Mouse (Mus musculus): ENCODE measurements around the gene Smco4.
"Not testable (repeated sequence)": the region's sequence is repeated elsewhere in the genome, so short reads cannot be mapped to it uniquely, and the experiment has no call there.

Gene Smco4

GRCm38 (mm10) chr9:15493235-15493924 is at the start of gene Smco4:
Gene Smco4, plus strand, starts transcription at chr9:15493432.
- DNase-seq (ENCODE audit: low read depth, low spot score), result peak; percentile 46

GRCm38 (mm10) chr9:15447397-15447796 is 45.8 kb upstream of the Smco4 start:
- DNase-seq (ENCODE audit: low read depth, low spot score), result no peak

GRCm38 (mm10) chr9:15450921-15451320 is 42.3 kb upstream of the Smco4 start:
- DNase-seq (ENCODE audit: low read depth, low spot score), result no peak

GRCm38 (mm10) chr9:15472256-15472655 is 21.0 kb upstream of the Smco4 start:
- DNase-seq (ENCODE audit: low read depth, low spot score), result no peak

GRCm38 (mm10) chr9:15473206-15473605 is 20.0 kb upstream of the Smco4 start:
- no peak for DNase-seq (ENCODE audit: low read depth, low spot score)

GRCm38 (mm10) chr9:15477556-15477955 is 15.7 kb upstream of the Smco4 start:
- no peak for DNase-seq (ENCODE audit: low read depth, low spot score)

- DNase-seq (ENCODE audit: low read depth, low spot score), result no peak
Measured at GRCm38 (mm10) chr9:15487682-15488424, 5.4 kb upstream of the Smco4 start.

GRCm38 (mm10) chr9:15489293-15489692 is 3.9 kb upstream of the Smco4 start:
- no peak for DNase-seq (ENCODE audit: low read depth, low spot score)

GRCm38 (mm10) chr9:15490331-15491100 is 2.7 kb upstream of the Smco4 start:
- DNase-seq (ENCODE audit: low read depth, low spot score), result no peak

GRCm38 (mm10) chr9:15491686-15492085 is 1.5 kb upstream of the Smco4 start:
- DNase-seq (ENCODE audit: low read depth, low spot score), result no peak

- no peak for DNase-seq (ENCODE audit: low read depth, low spot score)
Measured at GRCm38 (mm10) chr9:15492401-15492800, 831 bp upstream of the Smco4 start.

- peak; percentile 56 for DNase-seq (ENCODE audit: low read depth, low spot score)
Measured at GRCm38 (mm10) chr9:15493925-15494558, 810 bp downstream of the Smco4 start.

GRCm38 (mm10) chr9:15495281-15495680 is 2.0 kb downstream of the Smco4 start:
- DNase-seq (ENCODE audit: low read depth, low spot score), result not testable (repeated sequence)

GRCm38 (mm10) chr9:15495921-15496577 is 2.8 kb downstream of the Smco4 start:
- DNase-seq (ENCODE audit: low read depth, low spot score), result no peak

- DNase-seq (ENCODE audit: low read depth, low spot score), result no peak
Measured at GRCm38 (mm10) chr9:15500025-15500424, 6.8 kb downstream of the Smco4 start.

- DNase-seq (ENCODE audit: low read depth, low spot score), result no peak
Measured at GRCm38 (mm10) chr9:15501319-15502256, 8.4 kb downstream of the Smco4 start.

- DNase-seq (ENCODE audit: low read depth, low spot score), result no peak
Measured at GRCm38 (mm10) chr9:15502476-15502875, 9.2 kb downstream of the Smco4 start.

GRCm38 (mm10) chr9:15503307-15503706 is 10.1 kb downstream of the Smco4 start:
- DNase-seq (ENCODE audit: low read depth, low spot score), result no peak

GRCm38 (mm10) chr9:15503827-15504226 is 10.6 kb downstream of the Smco4 start:
- DNase-seq (ENCODE audit: low read depth, low spot score), result no peak

- no peak for DNase-seq (ENCODE audit: low read depth, low spot score)
Measured at GRCm38 (mm10) chr9:15505288-15505687, 12.1 kb downstream of the Smco4 start.
